Mouse (Mus musculus): ENCODE measurements around the gene Olfr665. TPM values are rescaled to one million over a fixed set of nuclear protein-coding genes. Genes with fewer than 3 reads are reported as not detected.

Gene Olfr665
- total and polyA plus RNA-seq, 3 experiments: 0.05 TPM; not detected in 2

DNA sequence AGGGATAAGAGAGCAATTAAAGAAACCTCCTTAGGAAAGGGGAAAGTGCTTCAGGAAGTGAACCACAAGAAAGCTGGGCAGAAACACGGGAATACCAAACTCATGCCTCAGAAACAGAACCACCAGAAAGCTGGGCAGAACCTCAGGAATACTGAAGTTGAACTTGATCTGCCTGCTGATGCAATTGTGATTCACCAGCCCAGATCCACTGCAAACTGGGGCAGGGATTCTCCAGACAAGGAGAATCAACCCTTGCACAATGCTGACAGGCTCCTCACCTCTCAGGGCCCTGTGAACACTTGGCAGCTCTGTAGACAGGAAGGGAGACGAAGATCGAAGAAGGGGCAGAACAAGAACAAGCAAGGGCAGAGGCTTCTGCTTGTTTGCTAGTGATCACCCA lies 16.4 kb upstream of the Olfr665 start:
- TF ChIP-seq TAL1 (conservative IDR thresholded peaks at IDR 0.05; ENCODE audit: low read depth, low read length) (no peak), GATA2 (IDR thresholded peaks at IDR 0.05; ENCODE audit: borderline replicate concordance, low read depth, low read length) (no peak), POLR2AphosphoS5 (IDR thresholded peaks at IDR 0.05; ENCODE audit: insufficient replicate concordance, low read depth, low read length) (no peak), GATA1 (IDR thresholded peaks at IDR 0.05; ENCODE audit: borderline replicate concordance, low read length) (no peak), CTCF (IDR thresholded peaks at IDR 0.05; ENCODE audit: low read depth, low read length) (no peak)
- DNase-seq (ENCODE audit: low spot score): no peak
- H3K9me3 ChIP-seq (replicated peaks): no peaks in the 10 kb centered on the region
- no peaks in the 10 kb centered on the region for H3K4me1 ChIP-seq (ENCODE audit: insufficient read depth, low read depth, low read length)
- H3K27me3 ChIP-seq (ENCODE audit: insufficient read depth, low read length): no peaks in the 10 kb centered on the region
- no peaks in the 10 kb centered on the region for H3K36me3 ChIP-seq (replicated peaks)
- ATAC-seq (ENCODE audit: extremely low read depth, insufficient number of reproducible peaks, low FRiP score, poor library complexity, severe bottlenecking): no peak
- no peak overlapping the region for H3K4me3 ChIP-seq (ENCODE audit: low read depth, low read length)

DNA sequence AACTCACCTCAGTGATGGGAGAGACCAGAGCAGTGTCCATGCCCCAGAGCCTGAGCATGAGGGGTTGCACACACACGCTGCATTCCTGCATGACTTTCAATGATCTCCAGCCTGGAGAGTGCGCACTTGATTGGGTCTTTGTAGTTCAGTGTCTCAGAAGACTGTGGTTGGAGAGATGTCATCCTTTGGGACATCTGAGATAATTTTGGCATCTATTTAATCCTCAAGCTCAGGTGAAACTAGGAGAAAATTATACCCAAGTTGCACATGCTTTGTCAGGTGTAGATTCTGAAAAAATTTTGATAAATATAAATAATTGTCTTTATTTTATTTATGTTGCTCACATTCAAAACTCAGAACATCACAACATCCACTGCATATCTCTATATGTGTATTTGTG lies 18.0 kb downstream of the Olfr665 start, which contains the start of gene Olfr666:
Gene Olfr666, minus strand, starts transcription at position 101 of the 400 bp plus-strand sequence.
- H3K36me3 ChIP-seq (replicated peaks): no peaks in the 10 kb centered on the region
- ATAC-seq (ENCODE audit: extremely low read depth, insufficient number of reproducible peaks, low FRiP score, poor library complexity, severe bottlenecking) (no peak), DNase-seq (ENCODE audit: low spot score) (no peak)
- H3K4me3 ChIP-seq (ENCODE audit: low read depth, low read length): no peak within 1 kb of the TSS
- no peaks in the 10 kb centered on the region for H3K4me1 ChIP-seq (ENCODE audit: insufficient read depth, low read depth, low read length)
- TF ChIP-seq TAL1 (conservative IDR thresholded peaks at IDR 0.05; ENCODE audit: low read depth, low read length): no peak
- TF ChIP-seq GATA1 (IDR thresholded peaks at IDR 0.05; ENCODE audit: borderline replicate concordance, low read length): no peak
- no peak for TF ChIP-seq GATA2 (IDR thresholded peaks at IDR 0.05; ENCODE audit: borderline replicate concordance, low read depth, low read length)
- no peak for TF ChIP-seq POLR2AphosphoS5 (IDR thresholded peaks at IDR 0.05; ENCODE audit: insufficient replicate concordance, low read depth, low read length)
- TF ChIP-seq CTCF (IDR thresholded peaks at IDR 0.05; ENCODE audit: low read depth, low read length): no peak
- no peaks in the 10 kb centered on the region for H3K9me3 ChIP-seq (replicated peaks)
- no peaks in the 10 kb centered on the region for H3K27me3 ChIP-seq (ENCODE audit: insufficient read depth, low read length)

DNA sequence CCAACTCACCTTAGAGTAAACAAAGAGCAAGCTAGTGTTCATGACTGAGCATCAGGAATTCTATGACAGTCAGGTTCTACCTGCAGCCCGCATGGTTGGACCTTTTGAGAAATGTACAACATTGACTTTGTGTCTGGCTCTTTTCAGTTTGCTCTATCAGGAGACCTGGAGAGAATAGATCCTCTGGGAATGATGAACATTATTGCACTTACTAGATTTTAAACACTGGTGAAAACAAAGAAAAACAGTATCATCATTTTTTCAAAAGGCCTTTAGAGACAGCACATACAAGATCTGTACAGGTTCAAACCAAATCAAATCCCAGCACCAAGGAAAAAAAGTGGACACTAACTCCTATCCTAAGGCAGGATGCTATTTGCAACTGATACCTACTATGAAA lies 43.6 kb downstream of the Olfr665 start, which contains the start of gene Olfr667:
Gene Olfr667, minus strand, starts transcription at position 101 of the 400 bp plus-strand sequence.
- ATAC-seq (ENCODE audit: extremely low read depth, insufficient number of reproducible peaks, low FRiP score, poor library complexity, severe bottlenecking): no peak

DNA sequence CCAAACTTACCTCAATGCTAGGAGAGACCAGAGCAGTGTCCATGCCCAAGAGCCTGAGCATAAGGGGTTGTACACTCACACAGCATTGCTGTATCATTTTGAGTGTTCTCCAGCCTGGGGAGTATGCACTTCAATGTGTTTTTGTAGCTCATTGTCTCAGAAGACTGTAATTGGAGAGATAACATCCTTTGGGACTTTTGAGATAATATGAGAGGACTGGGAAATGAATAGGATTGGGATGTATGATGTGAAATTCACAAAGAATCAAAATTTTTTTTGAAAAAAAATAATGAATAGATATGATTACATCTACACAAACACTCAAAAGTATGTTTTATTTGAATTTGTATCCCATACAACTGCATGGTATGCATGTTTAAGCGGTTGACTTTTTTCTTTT lies 50.1 kb downstream of the Olfr665 start, which contains the start of gene Olfr668:
Gene Olfr668, minus strand, starts transcription at position 101 of the 400 bp plus-strand sequence.
- no peak for TF ChIP-seq CTCF (IDR thresholded peaks at IDR 0.05; ENCODE audit: low read depth, low read length)
- TF ChIP-seq TAL1 (conservative IDR thresholded peaks at IDR 0.05; ENCODE audit: low read depth, low read length): no peak
- no peak for TF ChIP-seq GATA2 (IDR thresholded peaks at IDR 0.05; ENCODE audit: borderline replicate concordance, low read depth, low read length)
- no peak for TF ChIP-seq GATA1 (IDR thresholded peaks at IDR 0.05; ENCODE audit: borderline replicate concordance, low read length)
- no peak for TF ChIP-seq POLR2AphosphoS5 (IDR thresholded peaks at IDR 0.05; ENCODE audit: insufficient replicate concordance, low read depth, low read length)
- DNase-seq (ENCODE audit: low spot score) (no peak), ATAC-seq (ENCODE audit: extremely low read depth, insufficient number of reproducible peaks, low FRiP score, poor library complexity, severe bottlenecking) (no peak)
- Histone ChIP-seq H3K36me3 (replicated peaks) (no peaks in the 10 kb centered on the region), H3K9me3 (replicated peaks) (no peaks in the 10 kb centered on the region; the same call in 1 of the 2 replicates), H3K4me3 (ENCODE audit: low read depth, low read length) (no peak within 1 kb of the TSS), H3K27me3 (ENCODE audit: insufficient read depth, low read length) (no peaks in the 10 kb centered on the region), H3K4me1 (ENCODE audit: insufficient read depth, low read depth, low read length) (no peaks in the 10 kb centered on the region)

More for the DNA sequence above, 43.6 kb downstream of the Olfr665 start, which contains the start of gene Olfr667:
- Histone ChIP-seq H3K4me1 (ENCODE audit: insufficient read depth, low read depth, low read length) (no peaks in the 10 kb centered on the region), H3K36me3 (replicated peaks) (no peaks in the 10 kb centered on the region), H3K9me3 (replicated peaks) (no peaks in the 10 kb centered on the region), H3K27me3 (ENCODE audit: insufficient read depth, low read length) (no peaks in the 10 kb centered on the region), H3K4me3 (ENCODE audit: low read depth, low read length) (no peak within 1 kb of the TSS)
- no peak for DNase-seq (ENCODE audit: low spot score)
- TF ChIP-seq TAL1 (conservative IDR thresholded peaks at IDR 0.05; ENCODE audit: low read depth, low read length) (no peak), GATA1 (IDR thresholded peaks at IDR 0.05; ENCODE audit: borderline replicate concordance, low read length) (no peak), POLR2AphosphoS5 (IDR thresholded peaks at IDR 0.05; ENCODE audit: insufficient replicate concordance, low read depth, low read length) (no peak), GATA2 (IDR thresholded peaks at IDR 0.05; ENCODE audit: borderline replicate concordance, low read depth, low read length) (no peak), CTCF (IDR thresholded peaks at IDR 0.05; ENCODE audit: low read depth, low read length) (no peak)

Other genes with a start within 250 kb of the Olfr665 start
- gene Olfr658, start 230.7 kb upstream of the Olfr665 start, total RNA-seq (2014; fragmentation: Nextera tagmentation): not detected in 2 replicates
- gene Olfr658, start 230.7 kb upstream of the Olfr665 start, total RNA-seq (2017): 0.16 TPM in 1 of 2 replicates, not detected in the other
- gene Olfr658, start 230.7 kb upstream of the Olfr665 start, polyA plus RNA-seq (2012): not detected in 2 replicates
- gene Olfr659, start 211.3 kb upstream of the Olfr665 start, total RNA-seq (2014; fragmentation: Nextera tagmentation): not detected in 2 replicates
- 0.05 TPM in 1 of 2 replicates, not detected in the other for gene Olfr659, start 211.3 kb upstream of the Olfr665 start, total RNA-seq (2017)
- not detected in 2 replicates for gene Olfr659, start 211.3 kb upstream of the Olfr665 start, polyA plus RNA-seq (2012)
- gene Olfr661, start 191.5 kb upstream of the Olfr665 start, total RNA-seq (2014; fragmentation: Nextera tagmentation): not detected in 2 replicates
- gene Olfr661, start 191.5 kb upstream of the Olfr665 start, total RNA-seq (2017): 0.11 and 0.12 TPM in 2 replicates
- not detected in 2 replicates for gene Olfr661, start 191.5 kb upstream of the Olfr665 start, polyA plus RNA-seq (2012)
- not detected in 2 replicates for gene Usp17le, start 100.6 kb upstream of the Olfr665 start, total RNA-seq (2014; fragmentation: Nextera tagmentation)
- gene Usp17le, start 100.6 kb upstream of the Olfr665 start, total RNA-seq (2017): 0.12 and 0.16 TPM in 2 replicates
- gene Usp17le, start 100.6 kb upstream of the Olfr665 start, polyA plus RNA-seq (2012): not detected in 2 replicates
- not detected in 2 replicates for gene Usp17lb, start 35.4 kb upstream of the Olfr665 start, total RNA-seq (2014; fragmentation: Nextera tagmentation)
- 0.11 TPM in 1 of 2 replicates, not detected in the other for gene Usp17lb, start 35.4 kb upstream of the Olfr665 start, total RNA-seq (2017)
- gene Usp17lb, start 35.4 kb upstream of the Olfr665 start, polyA plus RNA-seq (2012): not detected in 2 replicates
- gene Usp17la, start 21.0 kb upstream of the Olfr665 start, total RNA-seq (2014; fragmentation: Nextera tagmentation): not detected in 2 replicates
- gene Usp17la, start 21.0 kb upstream of the Olfr665 start, total RNA-seq (2017): not detected in 2 replicates
- not detected in 2 replicates for gene Usp17la, start 21.0 kb upstream of the Olfr665 start, polyA plus RNA-seq (2012)
- not detected in 2 replicates for gene Olfr666, start 17.9 kb downstream of the Olfr665 start, total RNA-seq (2014; fragmentation: Nextera tagmentation)
- not detected in 2 replicates for gene Olfr666, start 17.9 kb downstream of the Olfr665 start, total RNA-seq (2017)
- not detected in 2 replicates for gene Olfr666, start 17.9 kb downstream of the Olfr665 start, polyA plus RNA-seq (2012)
- gene Olfr667, start 43.5 kb downstream of the Olfr665 start, total RNA-seq (2014; fragmentation: Nextera tagmentation): not detected in 2 replicates
- 0.22 TPM in 1 of 2 replicates, not detected in the other for gene Olfr667, start 43.5 kb downstream of the Olfr665 start, total RNA-seq (2017)
- gene Olfr667, start 43.5 kb downstream of the Olfr665 start, polyA plus RNA-seq (2012): not detected in 2 replicates
- not detected in 2 replicates for gene Olfr668, start 50.0 kb downstream of the Olfr665 start, total RNA-seq (2014; fragmentation: Nextera tagmentation)
- 0.12 TPM in 1 of 2 replicates, not detected in the other for gene Olfr668, start 50.0 kb downstream of the Olfr665 start, total RNA-seq (2017)
- gene Olfr668, start 50.0 kb downstream of the Olfr665 start, polyA plus RNA-seq (2012): not detected in 2 replicates
- not detected in 2 replicates for gene Olfr669, start 56.2 kb downstream of the Olfr665 start, total RNA-seq (2014; fragmentation: Nextera tagmentation)
- gene Olfr669, start 56.2 kb downstream of the Olfr665 start, total RNA-seq (2017): 0.11 TPM in 1 of 2 replicates, not detected in the other
- not detected in 2 replicates for gene Olfr669, start 56.2 kb downstream of the Olfr665 start, polyA plus RNA-seq (2012)
- gene Olfr670, start 84.6 kb downstream of the Olfr665 start, total RNA-seq (2014; fragmentation: Nextera tagmentation): not detected in 2 replicates
- gene Olfr670, start 84.6 kb downstream of the Olfr665 start, total RNA-seq (2017): under 0.01 and 0.12 TPM in 2 replicates
- gene Olfr670, start 84.6 kb downstream of the Olfr665 start, polyA plus RNA-seq (2012): not detected in 2 replicates
- gene Olfr671, start 101.1 kb downstream of the Olfr665 start, total RNA-seq (2014; fragmentation: Nextera tagmentation): not detected in 2 replicates
- gene Olfr671, start 101.1 kb downstream of the Olfr665 start, total RNA-seq (2017): 0.22 TPM in 1 of 2 replicates, not detected in the other
- not detected in 2 replicates for gene Olfr671, start 101.1 kb downstream of the Olfr665 start, polyA plus RNA-seq (2012)
- not detected in 2 replicates for gene Olfr672, start 124.0 kb downstream of the Olfr665 start, total RNA-seq (2014; fragmentation: Nextera tagmentation)
- 0.22 and 0.23 TPM in 2 replicates for gene Olfr672, start 124.0 kb downstream of the Olfr665 start, total RNA-seq (2017)
- gene Olfr672, start 124.0 kb downstream of the Olfr665 start, polyA plus RNA-seq (2012): not detected in 2 replicates
- gene Olfr675, start 150.4 kb downstream of the Olfr665 start, total RNA-seq (2014; fragmentation: Nextera tagmentation): not detected in 2 replicates
- gene Olfr675, start 150.4 kb downstream of the Olfr665 start, total RNA-seq (2017): 0.06 and 0.49 TPM in 2 replicates
- gene Olfr675, start 150.4 kb downstream of the Olfr665 start, polyA plus RNA-seq (2012): not detected in 2 replicates
- not detected in 2 replicates for gene Olfr676, start 154.7 kb downstream of the Olfr665 start, total RNA-seq (2014; fragmentation: Nextera tagmentation)
- gene Olfr676, start 154.7 kb downstream of the Olfr665 start, total RNA-seq (2017): 0.11 and 0.29 TPM in 2 replicates
- gene Olfr676, start 154.7 kb downstream of the Olfr665 start, polyA plus RNA-seq (2012): not detected in 2 replicates
- gene Olfr677, start 173.3 kb downstream of the Olfr665 start, total RNA-seq (2014; fragmentation: Nextera tagmentation): not detected in 2 replicates
- 0.16 TPM in 1 of 2 replicates, not detected in the other for gene Olfr677, start 173.3 kb downstream of the Olfr665 start, total RNA-seq (2017)
- not detected in 2 replicates for gene Olfr677, start 173.3 kb downstream of the Olfr665 start, polyA plus RNA-seq (2012)
- gene Olfr678, start 186.4 kb downstream of the Olfr665 start, total RNA-seq (2014; fragmentation: Nextera tagmentation): not detected in 2 replicates
- 0.16 TPM in 1 of 2 replicates, not detected in the other for gene Olfr678, start 186.4 kb downstream of the Olfr665 start, total RNA-seq (2017)
- not detected in 2 replicates for gene Olfr678, start 186.4 kb downstream of the Olfr665 start, polyA plus RNA-seq (2012)
- gene Olfr679, start 203.2 kb downstream of the Olfr665 start, total RNA-seq (2014; fragmentation: Nextera tagmentation): not detected in 2 replicates
- under 0.01 and 0.11 TPM in 2 replicates for gene Olfr679, start 203.2 kb downstream of the Olfr665 start, total RNA-seq (2017)
- not detected in 2 replicates for gene Olfr679, start 203.2 kb downstream of the Olfr665 start, polyA plus RNA-seq (2012)
- gene Olfr680-ps1, start 214.8 kb downstream of the Olfr665 start, total RNA-seq (2014; fragmentation: Nextera tagmentation): not detected in 2 replicates
- gene Olfr680-ps1, start 214.8 kb downstream of the Olfr665 start, total RNA-seq (2017): 0.12 TPM in 1 of 2 replicates, not detected in the other
- gene Olfr680-ps1, start 214.8 kb downstream of the Olfr665 start, polyA plus RNA-seq (2012): not detected in 2 replicates
- gene Olfr681, start 238.8 kb downstream of the Olfr665 start, total RNA-seq (2014; fragmentation: Nextera tagmentation): not detected in 2 replicates
- 0.06 and 0.11 TPM in 2 replicates for gene Olfr681, start 238.8 kb downstream of the Olfr665 start, total RNA-seq (2017)
- not detected in 2 replicates for gene Olfr681, start 238.8 kb downstream of the Olfr665 start, polyA plus RNA-seq (2012)

Measured in G1E (cell line).